Mouse (Mus musculus) layer of hippocampus, adult 9-11 months (tissue): ENCODE results near the gene Hic2.
A peak's percentile ranks its signal among the peaks of the same experiment; 100 is the strongest.

Source experiments
- DNase-seq: peaks from one replicate; pipeline ENCODE4 v3.0.0; 2022

Gene Hic2

GRCm38 (mm10) chr16:17234499-17234895, 1.1 kb downstream of the Hic2 start:
- DNase-seq, result peak; percentile 37

DNA sequence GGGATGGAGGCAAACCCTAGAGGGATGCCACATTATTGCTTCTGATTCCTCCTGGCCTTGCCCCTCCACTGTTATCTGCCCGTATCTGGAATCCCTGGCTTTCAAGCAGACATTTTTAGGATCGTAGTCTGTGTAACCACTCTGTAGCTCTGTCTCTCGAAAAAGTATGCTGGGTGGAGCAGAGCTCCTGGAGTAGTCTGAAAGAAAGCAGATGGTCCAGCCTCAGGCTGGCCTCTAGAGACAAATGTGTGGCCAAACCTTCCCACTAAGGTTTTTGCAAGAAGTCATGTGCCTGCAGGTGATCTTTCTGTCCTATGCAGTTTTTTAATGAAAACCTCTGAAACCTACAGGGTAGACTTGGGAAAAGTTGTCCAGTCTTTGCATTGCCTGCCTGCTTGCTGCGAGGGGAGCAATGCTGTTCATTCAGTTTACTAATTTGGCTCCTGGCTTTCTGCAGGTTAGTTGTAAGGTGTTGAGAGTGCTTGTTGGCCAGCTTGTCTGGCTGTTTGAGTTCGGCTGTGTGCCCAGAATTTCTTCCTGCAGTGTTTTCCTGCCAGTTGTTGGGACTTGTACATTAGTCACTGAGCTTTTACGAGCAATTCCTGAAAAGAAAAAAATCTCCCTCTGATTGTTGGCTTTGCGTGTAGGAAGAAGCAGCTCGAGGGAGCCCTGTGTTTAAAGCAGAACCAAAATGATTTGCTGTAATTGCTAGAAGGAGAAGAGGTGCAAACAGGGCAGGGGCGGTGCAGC, 1.7 kb downstream of the Hic2 start:
- peak; percentile 49 for DNase-seq

- DNase-seq, result no peak
Observed at GRCm38 (mm10) chr16:17237634-17238033, 4.3 kb downstream of the Hic2 start.

GRCm38 (mm10) chr16:17239409-17239808, 6.0 kb downstream of the Hic2 start:
- no peak for DNase-seq

- DNase-seq, result no peak
Observed at GRCm38 (mm10) chr16:17243731-17244130, 10.4 kb downstream of the Hic2 start.

- no peak for DNase-seq
Observed at GRCm38 (mm10) chr16:17244996-17245395, 11.6 kb downstream of the Hic2 start.

DNA sequence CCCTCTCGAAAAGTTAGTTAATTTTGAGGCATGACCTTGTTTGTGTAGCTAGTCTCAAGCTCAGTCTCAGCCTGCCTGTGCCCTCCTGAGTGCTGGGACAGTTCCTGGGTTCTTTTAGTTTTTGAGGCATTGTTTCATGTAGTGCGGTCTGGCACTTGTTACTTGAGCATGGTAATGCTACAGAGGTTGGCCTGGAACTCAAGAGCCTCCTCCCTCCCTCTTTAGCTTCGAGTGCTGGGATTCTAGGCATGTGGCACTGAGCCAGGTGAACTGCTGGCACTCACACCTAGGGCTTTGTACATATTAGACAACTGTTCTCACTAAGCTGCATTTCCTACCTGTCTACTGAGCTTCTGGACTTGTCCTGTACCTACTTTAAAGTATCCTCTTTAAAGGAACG, 14.4 kb downstream of the Hic2 start:
- no peak for DNase-seq

GRCm38 (mm10) chr16:17249135-17249534, 15.8 kb downstream of the Hic2 start:
- no peak for DNase-seq

- DNase-seq, result no peak
Observed at GRCm38 (mm10) chr16:17251539-17251938, 18.2 kb downstream of the Hic2 start.

DNA sequence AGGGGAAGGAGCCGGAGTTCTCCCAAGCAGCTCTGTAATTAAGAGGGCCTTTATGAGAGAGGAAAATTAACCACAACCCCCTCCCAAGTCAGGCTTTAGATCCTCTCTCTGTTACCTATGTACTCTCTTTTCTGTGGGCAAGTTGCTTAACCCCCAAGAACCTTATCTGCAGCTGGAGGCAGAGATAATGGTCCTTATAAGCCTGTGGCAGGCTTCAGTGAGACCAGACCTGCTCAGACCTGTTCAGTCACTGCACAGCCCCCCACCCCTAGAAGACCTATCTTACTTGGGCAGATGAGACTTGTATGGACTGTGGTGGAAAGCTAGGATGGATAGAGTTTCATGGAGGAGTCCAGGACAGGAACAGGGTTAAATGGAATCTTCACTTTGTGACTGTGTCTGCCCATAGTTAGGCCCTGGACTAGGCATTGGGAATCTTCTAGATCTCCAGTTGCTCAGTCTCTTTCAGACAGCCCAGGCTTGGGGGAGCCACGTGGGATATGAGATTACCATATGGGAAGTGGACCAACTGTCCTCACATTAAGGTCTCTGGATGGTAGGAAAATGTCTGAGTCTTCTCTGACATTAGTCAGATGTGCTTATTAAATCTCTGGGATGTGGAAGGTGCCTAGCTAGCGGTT, 18.8 kb downstream of the Hic2 start:
- DNase-seq, result no peak

GRCm38 (mm10) chr16:17252841-17253240, 19.5 kb downstream of the Hic2 start:
- no peak for DNase-seq

- no peak for DNase-seq
Observed at GRCm38 (mm10) chr16:17254005-17254597, 20.7 kb downstream of the Hic2 start.

GRCm38 (mm10) chr16:17255270-17255669, 21.9 kb downstream of the Hic2 start:
- no peak for DNase-seq

DNA sequence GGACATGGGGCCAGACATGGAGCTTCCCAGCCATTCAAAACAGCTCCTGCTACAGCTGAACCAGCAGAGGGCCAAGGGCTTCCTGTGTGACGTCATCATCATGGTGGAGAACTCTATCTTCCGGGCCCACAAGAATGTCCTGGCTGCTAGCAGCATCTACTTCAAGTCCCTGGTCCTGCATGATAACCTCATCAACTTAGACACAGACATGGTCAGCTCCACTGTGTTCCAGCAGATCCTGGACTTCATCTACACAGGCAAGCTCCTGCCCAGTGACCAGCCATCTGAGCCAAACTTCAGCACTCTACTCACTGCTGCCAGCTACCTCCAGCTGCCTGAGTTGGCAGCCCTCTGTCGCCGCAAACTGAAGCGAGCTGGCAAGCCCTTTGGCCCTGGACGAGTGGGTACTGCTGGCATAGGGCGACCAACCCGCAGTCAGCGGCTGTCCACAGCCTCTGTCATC, 24.0 kb downstream of the Hic2 start:
- no peak for DNase-seq

DNA sequence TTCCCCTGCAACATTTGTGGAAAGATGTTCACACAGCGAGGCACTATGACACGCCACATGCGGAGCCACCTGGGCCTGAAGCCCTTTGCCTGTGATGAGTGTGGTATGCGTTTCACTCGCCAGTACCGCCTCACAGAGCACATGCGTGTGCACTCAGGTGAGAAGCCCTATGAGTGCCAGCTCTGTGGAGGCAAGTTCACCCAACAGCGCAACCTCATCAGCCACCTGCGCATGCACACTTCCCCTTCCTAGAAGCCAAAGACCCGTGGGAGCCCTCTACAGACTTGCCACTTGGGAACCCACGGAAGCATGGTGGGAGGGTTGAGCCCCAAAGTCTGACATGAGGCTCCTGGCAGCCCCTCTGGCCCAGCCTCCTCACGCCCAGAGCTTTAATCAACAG, 25.5 kb downstream of the Hic2 start:
- no peak for DNase-seq

DNA sequence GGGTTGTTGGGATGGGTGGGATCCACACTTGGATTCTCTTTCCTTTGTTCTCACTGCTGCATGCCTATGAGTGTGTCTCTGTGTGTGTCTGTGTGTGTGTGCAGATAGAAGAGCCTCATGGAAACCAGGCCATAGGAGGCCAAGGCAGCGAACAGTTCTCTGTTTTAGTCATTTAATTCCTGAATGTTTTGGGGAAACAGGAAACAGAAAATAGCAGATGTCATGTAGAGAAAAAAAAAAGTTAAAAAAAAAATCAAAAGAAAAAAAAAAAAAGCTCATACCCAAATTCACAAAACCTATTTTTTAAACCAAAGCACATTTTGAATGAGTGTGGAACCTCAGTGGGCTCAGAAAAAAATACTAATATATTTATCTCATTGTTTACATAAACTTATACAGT, 28.0 kb downstream of the Hic2 start:
- no peak for DNase-seq

DNA sequence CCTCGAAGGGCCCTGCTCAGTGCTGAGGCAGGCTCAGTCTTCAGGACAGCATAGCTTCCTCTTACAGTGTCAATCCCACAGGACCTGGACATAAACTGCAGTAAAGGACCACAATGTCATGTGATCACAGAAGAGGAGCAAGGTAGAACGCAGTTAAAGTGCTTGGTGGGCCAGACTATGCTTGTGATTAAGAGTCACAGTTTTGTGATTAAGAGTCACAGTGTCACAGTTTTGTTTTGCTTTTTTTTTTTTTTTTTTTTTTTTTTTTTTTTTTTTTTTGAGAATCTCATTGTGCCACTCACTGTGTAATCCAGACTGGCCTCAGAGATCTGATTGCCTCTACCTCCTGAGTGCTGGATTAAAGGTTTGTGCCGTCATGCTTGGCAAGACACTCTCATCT, 32.7 kb downstream of the Hic2 start:
- DNase-seq, result no peak

- no peak for DNase-seq
Observed at GRCm38 (mm10) chr16:17267937-17268336, 34.6 kb downstream of the Hic2 start.

- no peak for DNase-seq
Observed at GRCm38 (mm10) chr16:17269872-17270271, 36.5 kb downstream of the Hic2 start.

- no peak for DNase-seq
Observed at GRCm38 (mm10) chr16:17271124-17271523, 37.8 kb downstream of the Hic2 start.

DNA sequence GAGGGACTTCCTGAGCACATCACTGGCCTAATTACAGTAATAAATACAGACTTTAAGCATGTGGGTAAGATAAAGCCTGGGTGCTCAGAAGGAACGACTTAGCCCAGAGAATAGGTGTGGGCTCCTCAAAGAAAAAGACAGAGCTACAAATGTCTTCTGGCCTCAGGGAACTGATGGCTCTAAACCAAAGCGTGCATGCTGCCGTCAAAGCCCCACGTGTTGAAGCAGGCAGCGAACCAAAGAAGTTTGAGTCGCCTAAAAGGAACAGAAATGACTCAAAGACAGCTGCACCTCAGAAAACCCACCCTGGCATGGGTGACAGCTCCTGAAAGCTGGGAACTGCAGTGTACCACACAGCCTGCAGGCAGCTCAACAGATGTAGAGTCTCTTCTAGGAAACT, 38.5 kb downstream of the Hic2 start:
- no peak for DNase-seq

GRCm38 (mm10) chr16:17275721-17276120, 42.3 kb downstream of the Hic2 start, which contains the start of gene Tmem191c:
Gene Tmem191c (plus strand): TSS chr16:17276077.
- no peak for DNase-seq

GRCm38 (mm10) chr16:17276164-17277151, 43.1 kb downstream of the Hic2 start:
- DNase-seq, result peak; percentile 94
